ENCODE assay signal across 11 mouse cellular contexts in genomic region chr2:158606511-158606964, GRCm38 (mm10). TPM values are rescaled to one million over a fixed set of nuclear protein-coding genes. Genes with fewer than 3 reads are reported as not detected.
DNase-seq lines count a peak whose midpoint lies in the region; ATAC-seq and TF ChIP-seq lines count a peak whose summit lies in the region.
"Had no signal": no experiment of that assay in that cellular context is flagged by ENCODE, and none has a peak within 500 bp of the region (broad histone marks: within the 10 kb centered on the region; RNA-seq: fewer than 3 reads in every experiment).

No protein-coding gene starts in this region.

- peak; percentile 42 to 56 for DNase-seq in right cerebral cortex, postnatal 10 days (ENCODE audit: low spot score in 2 of 2)
- no peak for DNase-seq in right cerebral cortex, adult 2 months (ENCODE audit: low spot score in 2 of 2)
- peak in 1 of 3 experiments; percentile 11 for DNase-seq in liver, embryonic 14.5 days (ENCODE audit: low read depth in 3 of 3, low spot score in 3 of 3)
- DNase-seq in ovary, postnatal 10 days (ENCODE audit: low spot score), result no peak
- no peak for DNase-seq in gastrocnemius, postnatal 4 days (ENCODE audit: low spot score in 2 of 2)
- no peak for DNase-seq in cerebellum, adult 11 months
- DNase-seq: cerebellum, adult 18-20 months had no signal

- WGBS in forebrain, embryonic 15.5 days, result 2% methylated on average over 4 of the region's 4 CpGs
- WGBS in liver, embryonic 14.5 days (ENCODE audit: insufficient replicate concordance), result 3% methylated on average over 4 of the region's 4 CpGs
- 6% methylated on average over 4 of the region's 4 CpGs for WGBS in olfactory bulb, adult 2 months

- peak overlapping the region; percentile 70 for H3K9ac ChIP-seq in forebrain, embryonic 15.5 days (replicated peaks)
- no peak overlapping the region for H3K9ac ChIP-seq in liver, embryonic 14.5 days (replicated peaks)

- H3K27me3 ChIP-seq in forebrain, embryonic 15.5 days, result peaks cover 51% of the 10 kb centered on the region
- peaks cover 48% of the 10 kb centered on the region for H3K27me3 ChIP-seq in liver, embryonic 14.5 days (ENCODE audit: control insufficient read depth, insufficient read depth, low read length)

- no peaks in the 10 kb centered on the region for H3K36me3 ChIP-seq in forebrain, embryonic 15.5 days
- H3K36me3 ChIP-seq in liver, embryonic 14.5 days (replicated peaks; ENCODE audit: control insufficient read depth, insufficient read depth, low read depth), result no peaks in the 10 kb centered on the region

- 0 out of 2 replicates have a peak, but pooled peaks have one; percentile 6 for TF ChIP-seq POLR2A in olfactory bulb, adult 2 months (IDR thresholded peaks at IDR 0.05; ENCODE audit: insufficient read depth, low read depth, low read length)

- peak overlapping the region; percentile 94 for H3K27ac ChIP-seq in forebrain, embryonic 15.5 days (replicated peaks)
- H3K27ac ChIP-seq in liver, embryonic 14.5 days, result no peak overlapping the region
- H3K27ac ChIP-seq in olfactory bulb, adult 2 months (ENCODE audit: insufficient read depth, low read depth, low read length), result peak overlapping the region; percentile 94

- H3K9me3 ChIP-seq in forebrain, embryonic 15.5 days, result no peaks in the 10 kb centered on the region
- no peaks in the 10 kb centered on the region for H3K9me3 ChIP-seq in liver, embryonic 14.5 days (ENCODE audit: control insufficient read depth, low read length)

- peaks cover 56% of the 10 kb centered on the region for H3K4me1 ChIP-seq in forebrain, embryonic 15.5 days
- H3K4me1 ChIP-seq in liver, embryonic 14.5 days (replicated peaks; ENCODE audit: control insufficient read depth in 2 of 2, insufficient read depth in 2 of 2, low read length in 1 of 2), result peaks cover 0 to 5% of the 10 kb centered on the region in 2 experiments; a peak in 1 of 4 replicates
- peaks cover 21% of the 10 kb centered on the region for H3K4me1 ChIP-seq in olfactory bulb, adult 2 months (ENCODE audit: control insufficient read depth, insufficient read depth, low read length)

- no peak for TF ChIP-seq CTCF in liver, embryonic 14.5 days (IDR thresholded peaks at IDR 0.05; ENCODE audit: low read depth)
- no peak for TF ChIP-seq CTCF in olfactory bulb, adult 2 months (IDR thresholded peaks at IDR 0.05; ENCODE audit: insufficient read depth, low read depth, low read length)

- peak; percentile 12 for ATAC-seq in forebrain, embryonic 15.5 days (replicated peaks)
- ATAC-seq in liver, embryonic 14.5 days (ENCODE audit: insufficient read depth), result 0 out of 2 replicates have a peak, but pooled peaks have one; percentile 28

- no peak for TF ChIP-seq EP300 in liver, embryonic 14.5 days (IDR thresholded peaks at IDR 0.05; ENCODE audit: low read depth)

- H3K4me2 ChIP-seq in forebrain, embryonic 15.5 days (replicated peaks), result peak overlapping the region; percentile 51
- no peak overlapping the region for H3K4me2 ChIP-seq in liver, embryonic 14.5 days (ENCODE audit: low read depth)

- H3K4me3 ChIP-seq in forebrain, embryonic 15.5 days, result peak overlapping the region; percentile 59
- no peak overlapping the region for H3K4me3 ChIP-seq in liver, embryonic 14.5 days (ENCODE audit: insufficient read depth in 1 of 2, low read depth in 2 of 2, low read length in 2 of 2)
- peak overlapping the region; percentile 49 for H3K4me3 ChIP-seq in olfactory bulb, adult 2 months (ENCODE audit: insufficient read depth, low read depth, low read length)

RNA-seq across cellular contexts. Expression of gene Slc32a1, which starts 4.0 kb away (rescaled TPM):
- 7.1 and 7.4 TPM in 2 replicates for polyA plus RNA-seq in forebrain, embryonic 15.5 days (2015; fragmentation: Nextera tagmentation; extraction: Ambion mirVana)
- 0.01 and 0.05 TPM in 2 replicates for polyA plus RNA-seq in liver, embryonic 14.5 days (2012; rRNA removed)
- not detected in 2 replicates for polyA plus RNA-seq in liver, embryonic 14.5 days (2014; fragmentation: Nextera tagmentation; extraction: Ambion mirVana)
- not detected in 2 replicates for polyA plus RNA-seq in olfactory bulb, adult 2 months (2012; ENCODE audit: insufficient read depth, insufficient read length, low replicate concordance, missing spikeins)
- not detected for total RNA-seq in gastrocnemius, postnatal 4 days (2021)
- total RNA-seq: heart, postnatal 25 days had no signal
- polyA plus RNA-seq: limb, embryonic 11.5 days had no signal

RNA-seq across cellular contexts. Expression of gene Actr5, which starts 18.1 kb away (rescaled TPM):
- polyA plus RNA-seq in forebrain, embryonic 15.5 days (2015; fragmentation: Nextera tagmentation; extraction: Ambion mirVana), result 13.4 and 14.7 TPM in 2 replicates
- 2.9 and 3.6 TPM in 2 replicates for polyA plus RNA-seq in liver, embryonic 14.5 days (2012; rRNA removed)
- polyA plus RNA-seq in liver, embryonic 14.5 days (2014; fragmentation: Nextera tagmentation; extraction: Ambion mirVana), result 4.9 and 5.9 TPM in 2 replicates
- polyA plus RNA-seq in olfactory bulb, adult 2 months (2012; ENCODE audit: insufficient read depth, insufficient read length, low replicate concordance, missing spikeins), result not detected in 2 replicates
- 1 to 10 TPM; 7.3 to 9.0 TPM for total RNA-seq in gastrocnemius, postnatal 4 days (2021)

RNA-seq across cellular contexts. Expression of gene Ppp1r16b, which starts 58.7 kb away (rescaled TPM):
- polyA plus RNA-seq in forebrain, embryonic 15.5 days (2015; fragmentation: Nextera tagmentation; extraction: Ambion mirVana), result 22.1 and 24.4 TPM in 2 replicates
- 0.30 and 0.31 TPM in 2 replicates for polyA plus RNA-seq in liver, embryonic 14.5 days (2012; rRNA removed)
- polyA plus RNA-seq in liver, embryonic 14.5 days (2014; fragmentation: Nextera tagmentation; extraction: Ambion mirVana), result 0.74 and 0.76 TPM in 2 replicates
- 72.6 TPM in 1 of 2 replicates, not detected in the other for polyA plus RNA-seq in olfactory bulb, adult 2 months (2012; ENCODE audit: insufficient read depth, insufficient read length, low replicate concordance, missing spikeins)
- total RNA-seq in gastrocnemius, postnatal 4 days (2021), result 1 to 10 TPM; 8.3 to 9.1 TPM

Comparison
In these comparisons a context has a peak if more than half of its experiments do, and no peak if none do; other contexts are left out.
1. DNase-seq: peak in right cerebral cortex, postnatal 10 days (2 of 2); none in right cerebral cortex, adult 2 months (0 of 2), ovary, postnatal 10 days (single experiment), gastrocnemius, postnatal 4 days (0 of 2) and cerebellum, adult 11 months (single experiment).
2. H3K4me3 ChIP-seq: peak in forebrain, embryonic 15.5 days (single experiment) and olfactory bulb, adult 2 months (single experiment); none in liver, embryonic 14.5 days (0 of 2).
3. RNA of gene Ppp1r16b, which starts 58.7 kb away (polyA plus RNA-seq): 22.1 to 24.4 TPM in forebrain, embryonic 15.5 days and 72.6 TPM in olfactory bulb, adult 2 months; 0.30 to 0.76 TPM in liver, embryonic 14.5 days; every median in the first group is over 10 times any median in the second.